Mouse (Mus musculus) CH12.LX (cell line): ENCODE results near the gene Cadm2.

Source experiments
- CTCF ChIP-seq, 2 experiments: IDR thresholded peaks in 1 of 2; conservative IDR thresholded peaks in 1 of 2; 2 replicates each; pipeline ENCODE4 v1.5.1; 2011 to 2012; ENCODE audit warnings: low read depth in 2 of 2, low read length in 2 of 2, improper control_type of control experiment in 1 of 2, inconsistent platforms in 1 of 2, mild to moderate bottlenecking in 1 of 2, moderate library complexity in 1 of 2
- ELF1 ChIP-seq: IDR thresholded peaks from 2 replicates; pipeline ENCODE4 v1.6.1; 2014; ENCODE audit warnings: low read depth, mild to moderate bottlenecking, inconsistent platforms, low read length, improper control_type of control experiment
- JUND ChIP-seq: conservative IDR thresholded peaks from 2 replicates; pipeline ENCODE4 v1.6.1; 2011; ENCODE audit warnings: low read depth, low read length, improper control_type of control experiment
- MAFK ChIP-seq: IDR thresholded peaks from 2 replicates; pipeline ENCODE4 v1.6.1; 2011; ENCODE audit warnings: low read length, improper control_type of control experiment; ENCODE audit not compliant: insufficient replicate concordance
- MAX ChIP-seq: IDR thresholded peaks from 2 replicates; pipeline ENCODE4 v1.6.1; 2011; ENCODE audit warnings: low read length, improper control_type of control experiment
- MEF2A ChIP-seq: IDR thresholded peaks from 2 replicates; pipeline ENCODE4 v1.6.1; 2014; ENCODE audit warnings: low read depth, mild to moderate bottlenecking, inconsistent platforms, low read length, improper control_type of control experiment, borderline replicate concordance
- NELFE ChIP-seq: IDR thresholded peaks from 2 replicates; pipeline ENCODE4 v1.6.1; 2011; ENCODE audit warnings: low read depth, low read length, improper control_type of control experiment
- POLR2A ChIP-seq: IDR thresholded peaks from 2 replicates; pipeline ENCODE4 v1.6.1; 2011; ENCODE audit warnings: low read depth, mild to moderate bottlenecking, improper control_type of control experiment, low read length
- SIN3A ChIP-seq: IDR thresholded peaks from 2 replicates; pipeline ENCODE4 v1.6.1; 2012; ENCODE audit warnings: low read length, improper control_type of control experiment, inconsistent platforms
- SMC3 ChIP-seq: IDR thresholded peaks from 2 replicates; pipeline ENCODE4 v1.6.1; 2011; ENCODE audit warnings: low read depth, low read length, improper control_type of control experiment
- ZC3H11A ChIP-seq: IDR thresholded peaks from 2 replicates; pipeline ENCODE4 v1.6.1; 2012; ENCODE audit warnings: low read depth, mild to moderate bottlenecking, inconsistent platforms, low read length, improper control_type of control experiment
- ZNF384 ChIP-seq: IDR thresholded peaks from 2 replicates; pipeline ENCODE4 v1.6.1; 2012; ENCODE audit warnings: low read depth, low read length, improper control_type of control experiment, inconsistent platforms

DNA sequence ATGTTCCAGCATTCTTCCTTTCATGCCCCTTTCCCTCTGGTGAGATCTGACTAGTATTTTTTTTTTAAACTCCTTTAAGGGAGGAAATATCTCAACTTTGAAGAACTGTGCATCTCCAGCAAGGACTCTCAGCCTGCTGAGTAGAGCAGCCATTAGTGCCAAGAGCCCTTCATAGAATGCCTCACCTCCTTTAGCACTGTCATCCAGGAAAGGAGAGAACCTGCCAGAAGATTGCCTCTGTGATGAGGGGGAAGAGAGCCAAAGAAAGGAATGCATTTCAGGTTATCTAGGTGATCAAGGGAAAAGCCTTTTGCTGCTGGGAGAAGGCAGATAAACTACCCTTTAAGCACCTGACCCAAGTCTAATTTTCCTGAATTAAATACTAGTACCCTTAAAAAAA, 943.5 kb downstream of the Cadm2 start:
- no peak for TF ChIP-seq CTCF (conservative IDR thresholded peaks at IDR 0.05 in 1 of 2, IDR thresholded peaks at IDR 0.05 in 1 of 2; ENCODE audit: low read depth in 2 of 2, low read length in 2 of 2)
- TF ChIP-seq MAFK, result no peak
- TF ChIP-seq POLR2A, result no peak
- TF ChIP-seq ELF1, result no peak
- no peak for TF ChIP-seq ZC3H11A
- no peak for TF ChIP-seq SMC3
- no peak for TF ChIP-seq JUND
- TF ChIP-seq MAX, result no peak
- TF ChIP-seq NELFE, result no peak
- no peak for TF ChIP-seq MEF2A
- no peak for TF ChIP-seq ZNF384
- TF ChIP-seq SIN3A, result no peak
